Mouse (Mus musculus): ENCODE results near the gene Nuak2. TPM values are rescaled to one million over a fixed set of nuclear protein-coding genes. Genes with fewer than 3 reads are reported as not detected.

Nuak2 gene
- polyA plus RNA-seq, 1 experiment from 2014 or later = 4.6 TPM

DNA sequence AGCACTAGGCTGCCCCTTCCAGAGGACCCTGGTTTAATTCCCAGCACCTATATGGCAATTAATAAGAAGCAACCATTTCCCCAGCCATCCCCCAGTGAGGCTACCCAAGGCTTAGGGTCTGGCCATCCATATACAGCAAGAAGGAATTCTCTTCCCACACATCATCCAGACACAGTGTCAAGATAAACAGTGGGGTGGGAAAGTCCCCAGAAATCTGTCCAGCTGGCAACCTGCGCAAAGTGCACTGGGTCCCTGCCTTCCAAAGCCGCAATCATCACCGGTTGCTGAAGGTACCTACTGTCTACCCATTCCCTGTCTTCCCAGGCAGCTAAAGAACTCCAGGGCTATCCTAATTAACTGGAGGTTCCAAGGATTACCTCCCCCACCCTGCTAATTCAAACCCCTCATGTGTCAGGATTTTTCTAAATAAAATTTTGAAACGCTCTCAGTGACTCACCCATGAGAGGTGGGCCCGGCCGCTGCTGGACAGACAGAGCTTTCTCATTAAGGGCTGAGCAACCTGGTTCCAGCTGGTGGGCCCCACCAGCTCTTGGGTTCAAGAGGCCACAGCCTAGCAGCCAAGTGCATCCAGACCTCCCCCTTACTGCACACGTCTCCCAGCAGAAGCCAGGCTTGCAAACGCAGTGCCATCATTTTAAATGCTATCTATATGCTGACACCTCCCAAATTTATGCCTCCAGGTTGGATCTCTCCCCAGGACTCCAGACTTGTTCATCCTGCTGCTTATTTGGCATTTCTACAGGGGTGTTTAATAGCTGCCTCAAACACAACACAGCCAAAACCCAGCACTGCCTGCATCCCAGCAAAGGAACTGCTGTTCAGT is 60.5 kb downstream of the Nuak2 start:
- H3K9ac ChIP-seq (ENCODE audit: low read depth, low read length) = no peak overlapping the region
- no peaks in the 10 kb centered on the region for H3K9me3 ChIP-seq (ENCODE audit: control insufficient read depth, low read length)
- ATAC-seq = peak; percentile 33; the same call in 1 of the 2 replicates
- 63% methylated on average over 8 of the region's 8 CpGs for WGBS
- peaks cover 27% of the 10 kb centered on the region for H3K4me1 ChIP-seq (ENCODE audit: control insufficient read depth, insufficient read depth, low read length)
- no peaks in the 10 kb centered on the region for H3K27me3 ChIP-seq (replicated peaks; ENCODE audit: control insufficient read depth, insufficient read depth, low read length)
- H3K4me3 ChIP-seq (ENCODE audit: low read length) = no peak overlapping the region
- peak overlapping the region; percentile 29; the same call in 1 of the 2 replicates for H3K27ac ChIP-seq (ENCODE audit: low read length)
- no peaks in the 10 kb centered on the region for H3K36me3 ChIP-seq (ENCODE audit: control insufficient read depth, insufficient read depth, low read length)
- H3K4me2 ChIP-seq (ENCODE audit: low read depth, low read length) = no peak overlapping the region

DNA sequence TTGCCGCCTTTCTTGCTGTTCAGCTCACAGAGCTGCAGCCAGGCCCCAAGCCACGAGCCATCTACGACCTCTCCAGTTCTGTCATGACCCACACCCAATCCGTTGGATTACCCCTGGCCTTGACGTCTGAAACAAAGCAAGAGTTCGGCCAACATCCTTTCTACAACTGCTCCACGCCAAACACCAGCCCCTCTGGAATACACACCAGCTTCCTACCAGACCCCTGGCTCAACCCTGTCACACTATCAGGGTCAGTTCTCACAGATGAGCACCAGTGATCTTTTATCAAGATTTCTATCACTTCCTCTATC is 61.1 kb downstream of the Nuak2 start:
- 38% methylated on average over 7 of the region's 7 CpGs for WGBS
- Histone ChIP-seq H3K9me3 (ENCODE audit: control insufficient read depth, low read length) (no peaks in the 10 kb centered on the region), H3K27ac (ENCODE audit: low read length) (peak overlapping the region; percentile 29; the same call in 1 of the 2 replicates), H3K36me3 (ENCODE audit: control insufficient read depth, insufficient read depth, low read length) (no peaks in the 10 kb centered on the region), H3K4me1 (ENCODE audit: control insufficient read depth, insufficient read depth, low read length) (peaks cover 22% of the 10 kb centered on the region), H3K9ac (ENCODE audit: low read depth, low read length) (no peak overlapping the region), H3K4me2 (ENCODE audit: low read depth, low read length) (no peak overlapping the region), H3K27me3 (replicated peaks; ENCODE audit: control insufficient read depth, insufficient read depth, low read length) (no peaks in the 10 kb centered on the region), H3K4me3 (ENCODE audit: low read length) (no peak overlapping the region)
- ATAC-seq = no peak

DNA sequence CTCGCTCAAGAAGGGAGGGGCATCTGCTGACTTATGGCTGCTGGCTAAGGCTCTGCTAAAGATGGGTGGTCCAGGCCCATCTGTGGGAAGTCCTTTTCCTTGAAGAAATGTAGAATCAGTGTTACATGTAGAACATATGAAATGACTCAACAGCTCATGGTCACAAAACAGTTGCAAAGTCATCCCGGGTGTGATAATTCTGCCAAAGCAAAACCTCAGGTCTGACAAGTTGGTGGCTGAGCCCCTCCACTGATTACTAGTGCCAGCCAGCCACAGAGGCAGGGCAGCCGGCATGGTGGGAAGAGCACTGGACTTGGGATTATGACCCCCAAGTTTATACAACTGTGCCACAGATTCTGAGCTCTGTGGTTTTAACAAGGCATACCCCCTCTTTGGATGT is 61.9 kb downstream of the Nuak2 start:
- Histone ChIP-seq H3K9ac (ENCODE audit: low read depth, low read length) (no peak overlapping the region), H3K4me2 (ENCODE audit: low read depth, low read length) (no peak overlapping the region), H3K9me3 (ENCODE audit: control insufficient read depth, low read length) (no peaks in the 10 kb centered on the region), H3K4me3 (ENCODE audit: low read length) (no peak overlapping the region), H3K36me3 (ENCODE audit: control insufficient read depth, insufficient read depth, low read length) (no peaks in the 10 kb centered on the region), H3K4me1 (ENCODE audit: control insufficient read depth, insufficient read depth, low read length) (peaks cover 22% of the 10 kb centered on the region), H3K27me3 (replicated peaks; ENCODE audit: control insufficient read depth, insufficient read depth, low read length) (no peaks in the 10 kb centered on the region), H3K27ac (ENCODE audit: low read length) (no peak overlapping the region)
- 76% methylated on average over 3 of the region's 3 CpGs for WGBS
- no peak for ATAC-seq

DNA sequence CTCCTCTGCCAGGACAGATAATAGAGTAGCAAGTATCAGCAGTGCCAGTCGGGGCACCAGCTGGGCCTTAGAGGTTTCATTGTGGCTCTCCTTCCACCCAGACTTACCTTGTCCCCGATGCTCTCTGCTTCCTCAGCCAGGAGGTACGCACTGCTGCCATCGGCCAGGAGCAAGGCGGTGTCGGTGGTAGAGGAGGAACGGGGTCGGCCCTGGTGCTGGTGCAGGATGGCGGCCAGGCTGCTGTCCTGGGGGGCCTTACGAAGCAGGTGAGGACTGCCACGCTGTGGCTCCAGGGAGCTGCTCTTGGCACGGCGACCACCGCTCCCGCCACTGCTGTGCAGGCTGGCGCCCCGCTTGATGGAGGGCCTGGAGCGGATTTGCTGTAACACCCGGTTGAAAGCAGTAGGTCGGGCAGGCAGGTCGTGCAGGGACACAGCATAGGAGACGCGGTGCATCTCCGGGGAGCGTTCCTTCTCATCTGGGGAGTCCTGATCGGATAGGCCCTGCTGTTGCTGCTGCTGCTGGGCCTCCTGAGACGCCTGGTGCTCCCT is 64.7 kb downstream of the Nuak2 start:
- Histone ChIP-seq H3K36me3 (ENCODE audit: control insufficient read depth, insufficient read depth, low read length) (no peaks in the 10 kb centered on the region), H3K27me3 (replicated peaks; ENCODE audit: control insufficient read depth, insufficient read depth, low read length) (no peaks in the 10 kb centered on the region), H3K27ac (ENCODE audit: low read length) (no peak overlapping the region), H3K4me3 (ENCODE audit: low read length) (no peak overlapping the region), H3K4me2 (ENCODE audit: low read depth, low read length) (no peak overlapping the region), H3K4me1 (ENCODE audit: control insufficient read depth, insufficient read depth, low read length) (peaks cover 20% of the 10 kb centered on the region), H3K9me3 (ENCODE audit: control insufficient read depth, low read length) (no peaks in the 10 kb centered on the region), H3K9ac (ENCODE audit: low read depth, low read length) (no peak overlapping the region)
- 84% methylated on average over 27 of the region's 27 CpGs for WGBS
- no peak for ATAC-seq

DNA sequence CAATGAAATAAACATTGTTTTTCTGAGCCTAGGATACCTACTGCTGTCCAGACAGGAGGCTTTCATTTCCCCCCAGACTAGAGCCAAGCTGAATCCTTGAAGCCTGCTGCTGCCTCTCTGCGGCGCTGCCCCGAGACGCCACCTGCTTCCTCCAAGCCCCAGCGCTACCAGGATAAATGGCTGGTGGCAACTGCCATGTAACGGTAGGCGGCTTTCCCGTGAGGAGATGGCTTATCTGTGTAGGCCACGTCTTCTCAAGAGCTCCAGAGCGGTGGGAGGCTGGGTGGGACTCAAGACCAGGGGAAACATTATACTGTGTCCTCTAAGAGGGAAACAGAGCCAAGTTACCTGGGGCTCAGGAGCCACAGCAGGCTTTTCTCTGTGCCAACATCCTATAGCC is 66.0 kb downstream of the Nuak2 start:
- H3K4me2 ChIP-seq (ENCODE audit: low read depth, low read length) = no peak overlapping the region

More for the DNA sequence above, 66.0 kb downstream of the Nuak2 start:
- no peak overlapping the region for H3K4me3 ChIP-seq (ENCODE audit: low read length)
- H3K27me3 ChIP-seq (replicated peaks; ENCODE audit: control insufficient read depth, insufficient read depth, low read length) = no peaks in the 10 kb centered on the region
- ATAC-seq = 0 out of 2 replicates have a peak, but pooled peaks have one; percentile 46
- peaks cover 17% of the 10 kb centered on the region for H3K4me1 ChIP-seq (ENCODE audit: control insufficient read depth, insufficient read depth, low read length)
- no peaks in the 10 kb centered on the region for H3K36me3 ChIP-seq (ENCODE audit: control insufficient read depth, insufficient read depth, low read length)
- no peak overlapping the region for H3K9ac ChIP-seq (ENCODE audit: low read depth, low read length)
- WGBS = 70% methylated on average over 10 of the region's 10 CpGs
- H3K9me3 ChIP-seq (ENCODE audit: control insufficient read depth, low read length) = no peaks in the 10 kb centered on the region
- H3K27ac ChIP-seq (ENCODE audit: low read length) = no peak overlapping the region

Other genes with a start within 250 kb of the Nuak2 start
- 8.7 and 10.1 TPM in 2 replicates for gene Mfsd4a, start 248.1 kb upstream of the Nuak2 start, polyA plus RNA-seq (2015; fragmentation: Nextera tagmentation; extraction: Ambion mirVana)
- 16.9 and 20.2 TPM in 2 replicates for gene Cdk18, start 176.4 kb upstream of the Nuak2 start, polyA plus RNA-seq (2015; fragmentation: Nextera tagmentation; extraction: Ambion mirVana)
- gene Lemd1, start 124.7 kb upstream of the Nuak2 start, polyA plus RNA-seq (2015; fragmentation: Nextera tagmentation; extraction: Ambion mirVana) = not detected in 2 replicates
- 0.04 and 0.07 TPM in 2 replicates for gene AC124108.1, start 124.7 kb upstream of the Nuak2 start, polyA plus RNA-seq (2015; fragmentation: Nextera tagmentation; extraction: Ambion mirVana)
- gene Gm10188, start 86.4 kb upstream of the Nuak2 start, polyA plus RNA-seq (2015; fragmentation: Nextera tagmentation; extraction: Ambion mirVana) = not detected in 2 replicates
- gene Klhdc8a, start 17.5 kb upstream of the Nuak2 start, polyA plus RNA-seq (2015; fragmentation: Nextera tagmentation; extraction: Ambion mirVana) = 0.09 and 0.33 TPM in 2 replicates
- gene Tmcc2, start 75.2 kb downstream of the Nuak2 start, polyA plus RNA-seq (2015; fragmentation: Nextera tagmentation; extraction: Ambion mirVana) = 9.4 and 12.2 TPM in 2 replicates
- 6.2 and 6.3 TPM in 2 replicates for gene Dstyk, start 101.4 kb downstream of the Nuak2 start, polyA plus RNA-seq (2015; fragmentation: Nextera tagmentation; extraction: Ambion mirVana)
- gene Rbbp5, start 161.2 kb downstream of the Nuak2 start, polyA plus RNA-seq (2015; fragmentation: Nextera tagmentation; extraction: Ambion mirVana) = 36.5 and 36.9 TPM in 2 replicates
- 1.4 and 1.7 TPM in 2 replicates for gene Tmem81, start 190.1 kb downstream of the Nuak2 start, polyA plus RNA-seq (2015; fragmentation: Nextera tagmentation; extraction: Ambion mirVana)
- 0.27 and 0.31 TPM in 2 replicates for gene Cntn2, start 227.1 kb downstream of the Nuak2 start, polyA plus RNA-seq (2015; fragmentation: Nextera tagmentation; extraction: Ambion mirVana)